Mouse (Mus musculus) brain, embryonic 18.5 days (tissue): ENCODE results near the gene Ip6k3.

Source experiments
- DNase-seq: peaks from one replicate; pipeline ENCODE4 v3.0.0-alpha.2; 2012; ENCODE audit warnings: low read depth, low spot score

Ip6k3 gene

GRCm38 (mm10) chr17:27167545-27167944 lies at the start of gene Ip6k3:
Ip6k3 (minus strand) TSS chr17:27167795.
- no peak for DNase-seq

GRCm38 (mm10) chr17:27212768-27213525 lies 45.4 kb upstream of the Ip6k3 start:
- DNase-seq, result no peak

- no peak for DNase-seq
Observed at GRCm38 (mm10) chr17:27212006-27212405, 44.4 kb upstream of the Ip6k3 start.

GRCm38 (mm10) chr17:27207113-27207707 lies 39.6 kb upstream of the Ip6k3 start:
- no peak for DNase-seq

GRCm38 (mm10) chr17:27204075-27204909 lies 36.7 kb upstream of the Ip6k3 start, which contains the start of gene Lemd2:
Lemd2 (minus strand) TSS chr17:27204469.
- DNase-seq, result peak; percentile 86

GRCm38 (mm10) chr17:27203358-27204074 lies 35.9 kb upstream of the Ip6k3 start:
- DNase-seq, result no peak

- DNase-seq, result no peak
Observed at GRCm38 (mm10) chr17:27202919-27203357, 35.3 kb upstream of the Ip6k3 start.

- no peak for DNase-seq
Observed at GRCm38 (mm10) chr17:27201981-27202380, 34.4 kb upstream of the Ip6k3 start.

GRCm38 (mm10) chr17:27200801-27201200 lies 33.2 kb upstream of the Ip6k3 start:
- no peak for DNase-seq

GRCm38 (mm10) chr17:27199864-27200263 lies 32.3 kb upstream of the Ip6k3 start:
- no peak for DNase-seq

- DNase-seq, result no peak
Observed at GRCm38 (mm10) chr17:27199205-27199604, 31.6 kb upstream of the Ip6k3 start.

GRCm38 (mm10) chr17:27196206-27196605 lies 28.6 kb upstream of the Ip6k3 start:
- no peak for DNase-seq

- no peak for DNase-seq
Observed at GRCm38 (mm10) chr17:27194258-27195185, 26.9 kb upstream of the Ip6k3 start.

- no peak for DNase-seq
Observed at GRCm38 (mm10) chr17:27191804-27192203, 24.2 kb upstream of the Ip6k3 start.

GRCm38 (mm10) chr17:27191189-27191588 lies 23.6 kb upstream of the Ip6k3 start:
- DNase-seq, result no peak

GRCm38 (mm10) chr17:27189640-27190216 lies 22.1 kb upstream of the Ip6k3 start:
- no peak for DNase-seq

GRCm38 (mm10) chr17:27188883-27189282 lies 21.3 kb upstream of the Ip6k3 start:
- DNase-seq, result no peak

- no peak for DNase-seq
Observed at GRCm38 (mm10) chr17:27187059-27187458, 19.5 kb upstream of the Ip6k3 start.

- DNase-seq, result no peak
Observed at GRCm38 (mm10) chr17:27186068-27186467, 18.5 kb upstream of the Ip6k3 start.

- no peak for DNase-seq
Observed at GRCm38 (mm10) chr17:27183667-27184292, 16.2 kb upstream of the Ip6k3 start.
